Mouse (Mus musculus) MEL (cell line): ENCODE results near the gene Pogz. TPM values are rescaled to one million over a fixed set of nuclear protein-coding genes. Genes with fewer than 3 reads are reported as not detected.
"Not testable (repeated sequence)": the region's sequence is repeated elsewhere in the genome, so short reads cannot be mapped to it uniquely, and the experiment has no call there.

Experiments
- DNase-seq: peaks from one replicate; pipeline ENCODE4 v3.0.0; 2011; ENCODE audit warnings: low read depth, low spot score
- H3K27ac ChIP-seq: 2 replicates; pipeline ENCODE4 v1.5.1; 2012; ENCODE audit warnings: low read depth, mild to moderate bottlenecking, control low read depth, low read length, moderate library complexity; ENCODE audit not compliant: control insufficient read depth
- H3K27me3 ChIP-seq, 2 experiments: fragments of 150-350 bp in 1 of 2; sonication (generic) in 1 of 2; 2 replicates each; pipeline ENCODE4 v1.6.1; 2012; ENCODE audit warnings: low read length in 2 of 2, mild to moderate bottlenecking in 2 of 2, improper control_type of control experiment in 1 of 2, moderate library complexity in 1 of 2; ENCODE audit not compliant: insufficient read depth in 2 of 2, control insufficient read depth in 1 of 2
- H3K36me3 ChIP-seq, 2 experiments: 2 replicates each; pipeline ENCODE4 v1.6.1; 2012 to 2014; ENCODE audit warnings: low read length in 2 of 2, improper control_type of control experiment in 1 of 2, inconsistent platforms in 1 of 2, mild to moderate bottlenecking in 1 of 2; ENCODE audit not compliant: insufficient read depth in 2 of 2, control insufficient read depth in 1 of 2
- H3K4me1 ChIP-seq, 2 experiments: fragments of 150-350 bp in 1 of 2; sonication (generic) in 1 of 2; 2 replicates each; pipeline ENCODE4 v1.6.1; 2012; ENCODE audit warnings: low read length in 2 of 2, improper control_type of control experiment in 1 of 2, mild to moderate bottlenecking in 1 of 2; ENCODE audit not compliant: insufficient read depth in 2 of 2, control insufficient read depth in 1 of 2
- H3K4me3 ChIP-seq, 2 experiments: fragments of 150-350 bp in 1 of 2; sonication (generic) in 1 of 2; 2 replicates each; pipeline ENCODE4 v1.5.1; 2012; ENCODE audit warnings: low read depth in 2 of 2, low read length in 2 of 2, mild to moderate bottlenecking in 2 of 2, moderate library complexity in 2 of 2, control low read depth in 1 of 2, improper control_type of control experiment in 1 of 2; ENCODE audit not compliant: control insufficient read depth in 1 of 2, insufficient read depth in 1 of 2
- H3K79me2 ChIP-seq: 2 replicates; pipeline ENCODE4 v1.6.1; 2012; ENCODE audit warnings: mild to moderate bottlenecking, low read length, moderate library complexity; ENCODE audit not compliant: control insufficient read depth, poor library complexity, insufficient read depth
- H3K9ac ChIP-seq: 2 replicates; pipeline ENCODE4 v1.6.1; 2012; ENCODE audit warnings: low read depth, mild to moderate bottlenecking, control low read depth, low read length, moderate library complexity; ENCODE audit not compliant: control insufficient read depth, poor library complexity, severe bottlenecking
- H3K9me3 ChIP-seq: fragments of 150-350 bp; sonication (generic); replicated peaks from 2 replicates; pipeline ENCODE4 v1.6.1; 2012; ENCODE audit warnings: mild to moderate bottlenecking, low read length, improper control_type of control experiment, moderate library complexity; ENCODE audit not compliant: insufficient read depth
- BHLHE40 ChIP-seq: IDR thresholded peaks from 2 replicates; pipeline ENCODE4 v1.6.1; 2012; ENCODE audit warnings: low read depth, mild to moderate bottlenecking, inconsistent platforms, low read length, improper control_type of control experiment, borderline replicate concordance
- EP300 ChIP-seq, 2 experiments: IDR thresholded peaks; 2 replicates each; pipeline ENCODE4 v1.6.1; 2011; ENCODE audit warnings: improper control_type of control experiment in 2 of 2, low read length in 2 of 2, low read depth in 1 of 2, mild to moderate bottlenecking in 1 of 2
- ETS1 ChIP-seq: IDR thresholded peaks from 2 replicates; pipeline ENCODE4 v1.6.1; 2012; ENCODE audit warnings: low read depth, mild to moderate bottlenecking, inconsistent platforms, low read length, improper control_type of control experiment, moderate library complexity
- GATA1 ChIP-seq: IDR thresholded peaks from 2 replicates; pipeline ENCODE4 v1.6.1; 2011; ENCODE audit warnings: low read depth, low read length, improper control_type of control experiment
- HCFC1 ChIP-seq: IDR thresholded peaks from 2 replicates; pipeline ENCODE4 v1.6.1; 2012; ENCODE audit warnings: low read depth, mild to moderate bottlenecking, inconsistent platforms, low read length, improper control_type of control experiment, moderate library complexity
- MAFK ChIP-seq: IDR thresholded peaks from 2 replicates; pipeline ENCODE4 v1.6.1; 2011; ENCODE audit warnings: low read depth, mild to moderate bottlenecking, low read length, improper control_type of control experiment, borderline replicate concordance
- MAX ChIP-seq: IDR thresholded peaks from 2 replicates; pipeline ENCODE4 v1.6.1; 2011; ENCODE audit warnings: low read length, improper control_type of control experiment
- MXI1 ChIP-seq: IDR thresholded peaks from 2 replicates; pipeline ENCODE4 v1.6.1; 2011; ENCODE audit warnings: mild to moderate bottlenecking, low read depth, low read length, improper control_type of control experiment
- MYC ChIP-seq: IDR thresholded peaks from 2 replicates; pipeline ENCODE4 v1.6.1; 2011; ENCODE audit warnings: low read depth, mild to moderate bottlenecking, low read length, improper control_type of control experiment, moderate library complexity
- POLR2A ChIP-seq, 2 experiments: IDR thresholded peaks; 2 replicates each; pipeline ENCODE4 v1.6.1; 2011 to 2012; ENCODE audit warnings: low read length in 2 of 2, mild to moderate bottlenecking in 2 of 2, control low read depth in 1 of 2, improper control_type of control experiment in 1 of 2, low read depth in 1 of 2, moderate library complexity in 1 of 2; ENCODE audit not compliant: control insufficient read depth in 1 of 2, insufficient read depth in 1 of 2, poor library complexity in 1 of 2
- RCOR1 ChIP-seq: IDR thresholded peaks from 2 replicates; pipeline ENCODE4 v1.6.1; 2012; ENCODE audit warnings: low read depth, mild to moderate bottlenecking, inconsistent platforms, low read length, improper control_type of control experiment
- SIN3A ChIP-seq: IDR thresholded peaks from 2 replicates; pipeline ENCODE4 v1.6.1; 2012; ENCODE audit warnings: low read length, improper control_type of control experiment, inconsistent platforms
- SMC3 ChIP-seq: IDR thresholded peaks from 2 replicates; pipeline ENCODE4 v1.6.1; 2011; ENCODE audit warnings: low read depth, low read length, improper control_type of control experiment
- TAL1 ChIP-seq: IDR thresholded peaks from 2 replicates; pipeline ENCODE4 v1.6.1; 2012; ENCODE audit warnings: mild to moderate bottlenecking, inconsistent platforms, low read length, moderate library complexity, mixed read lengths
- TBP ChIP-seq: IDR thresholded peaks from 2 replicates; pipeline ENCODE4 v1.8.0; 2011; ENCODE audit warnings: low read depth, low read length, improper control_type of control experiment
- TCF12 ChIP-seq: IDR thresholded peaks from 2 replicates; pipeline ENCODE4 v1.6.1; 2014; ENCODE audit warnings: low read depth, mild to moderate bottlenecking, inconsistent platforms, low read length, improper control_type of control experiment, moderate library complexity
- USF1 ChIP-seq: IDR thresholded peaks from 2 replicates; pipeline ENCODE4 v1.6.1; 2014; ENCODE audit warnings: low read depth, mild to moderate bottlenecking, inconsistent platforms, low read length, improper control_type of control experiment, moderate library complexity
- USF2 ChIP-seq, 2 experiments: IDR thresholded peaks; 2 replicates each; pipeline ENCODE4 v1.6.1; 2011 to 2012; ENCODE audit warnings: improper control_type of control experiment in 2 of 2, low read length in 2 of 2, borderline replicate concordance in 1 of 2, inconsistent platforms in 1 of 2, low read depth in 1 of 2, mild to moderate bottlenecking in 1 of 2; ENCODE audit not compliant: insufficient read depth in 1 of 2
- ZKSCAN1 ChIP-seq: IDR thresholded peaks from 2 replicates; pipeline ENCODE4 v1.6.1; 2012; ENCODE audit warnings: low read depth, mild to moderate bottlenecking, inconsistent platforms, low read length, improper control_type of control experiment, moderate library complexity
- polyA plus RNA-seq, 2 experiments: library from polyadenylated mRNA; stranded (reverse) in 1 of 2; unstranded in 1 of 2; fragments of >175 nt in 1 of 2; fragments of >200 nt in 1 of 2; gene quantifications; 2 replicates each; pipeline versions ENCODE4 v1.2.1 to v1.2.4; 2012; ENCODE audit warnings: low replicate concordance in 2 of 2, low read depth in 1 of 2; ENCODE audit not compliant: insufficient read length in 2 of 2, insufficient read depth in 1 of 2, missing spikeins in 1 of 2
- total RNA-seq: library from RNA; depleted of rRNA; stranded (reverse); fragments of 300-350 nt; gene quantifications from 2 replicates; pipeline ENCODE4 v1.2.3, GENCODE M21; 2012

The Pogz gene
- total and polyA plus RNA-seq, 3 experiments = 10.6 to 31.6 TPM; not detected in 1

GRCm38 (mm10) chr3:94930386-94931266, 93.3 kb downstream of the Pogz start:
- H3K36me3 ChIP-seq = peaks cover 0 to 19% of the 10 kb centered on the region in 2 experiments; a peak in 2 of 4 replicates
- H3K9me3 ChIP-seq, H3K27ac ChIP-seq, H3K4me3 ChIP-seq, DNase-seq, H3K27me3 ChIP-seq, H3K79me2 ChIP-seq, H3K9ac ChIP-seq: not testable (repeated sequence)
- TF ChIP-seq MAFK = 0 out of 2 replicates have a peak, but pooled peaks have one; percentile 1
- TF ChIP-seq ZKSCAN1 = peak; percentile 95
- H3K4me1 ChIP-seq = peaks cover 9 to 45% of the 10 kb centered on the region in 2 experiments

- peak overlapping the region; percentile 59 for H3K9ac ChIP-seq
- H3K4me3 ChIP-seq = peak overlapping the region; percentile 15 to 33; a peak in 3 of 4 replicates
- peaks cover 12 to 45% of the 10 kb centered on the region in 2 experiments for H3K4me1 ChIP-seq
- peaks cover 0 to 18% of the 10 kb centered on the region in 2 experiments; a peak in 2 of 4 replicates for H3K36me3 ChIP-seq
- H3K27me3 ChIP-seq, H3K9me3 ChIP-seq, H3K79me2 ChIP-seq: not testable (repeated sequence)
- peak overlapping the region; percentile 90 for H3K27ac ChIP-seq
- DNase-seq = peak; percentile 94
- TF ChIP-seq SMC3 (0 out of 2 replicates have a peak, but pooled peaks have one; percentile 3), GATA1 (peak; percentile 78), SIN3A (peak; percentile 71), ETS1 (peak; percentile 83), HCFC1 (peak; percentile 21; the same call in 1 of the 2 replicates), MAFK (0 out of 2 replicates have a peak, but pooled peaks have one; percentile 5), TBP (peak; percentile 68; the same call in 1 of the 2 replicates), RCOR1 (0 out of 2 replicates have a peak, but pooled peaks have one; percentile 48), USF2 (IDR thresholded peaks at IDR 0.05; ENCODE audit: borderline replicate concordance in 1 of 2, insufficient read depth in 1 of 2, low read depth in 1 of 2, low read length in 2 of 2) (peak; percentile 76 to 92), TCF12 (peak; percentile 78), MAX (peak; percentile 95), POLR2A (IDR thresholded peaks at IDR 0.05; ENCODE audit: control insufficient read depth in 1 of 2, insufficient read depth in 1 of 2, low read depth in 1 of 2, low read length in 2 of 2, poor library complexity in 1 of 2) (peak in 1 of 2 experiments; percentile 61; a peak in 2 of 4 replicates), BHLHE40 (peak; percentile 98), TAL1 (peak; percentile 40), USF1 (peak; percentile 96), EP300 (IDR thresholded peaks at IDR 0.05; ENCODE audit: low read depth in 1 of 2, low read length in 2 of 2) (peak; percentile 55 to 74; a peak in 3 of 4 replicates), MXI1 (peak; percentile 89), MYC (peak; percentile 91)
- TF ChIP-seq, all 39 proteins: peak for 18; not testable (repeated sequence) for 21
Observed at GRCm38 (mm10) chr3:94931427-94932082, 94.2 kb downstream of the Pogz start.
